Mouse (Mus musculus) liver, embryonic 14.5 days (tissue): Measurements from ENCODE around the gene Dnhd1. TPM values are rescaled to one million over a fixed set of nuclear protein-coding genes. Genes with fewer than 3 reads are reported as not detected.

Source experiments
- ATAC-seq: fragments of 200-750 bp; cut with Nextera tagmentation; 2 replicates; pipeline ENCODE4 v1.8.0; 2017; ENCODE audit warnings: moderate number of reproducible peaks, mild to moderate bottlenecking, moderate library complexity; ENCODE audit not compliant: insufficient read depth
- DNase-seq, 3 experiments: peaks; one replicate each; pipeline ENCODE4 v3.0.0-alpha.2; 2012 to 2013; ENCODE audit warnings: low read depth in 3 of 3, low spot score in 3 of 3
- H3K27ac ChIP-seq: fragments of 300-500 bp; sonication (generic); 2 replicates; pipeline ENCODE4 v1.5.1; 2014; ENCODE audit warnings: moderate library complexity, mild to moderate bottlenecking, control low read depth, inconsistent platforms
- H3K27me3 ChIP-seq: fragments of 300-500 bp; sonication (generic); 2 replicates; pipeline ENCODE4 v1.6.1; 2014; ENCODE audit warnings: mild to moderate bottlenecking, low read length, moderate library complexity; ENCODE audit not compliant: control insufficient read depth, insufficient read depth
- H3K36me3 ChIP-seq: fragments of 300-500 bp; sonication (generic); replicated peaks from 2 replicates; pipeline ENCODE4 v1.6.1; 2014; ENCODE audit warnings: low read depth; ENCODE audit not compliant: control insufficient read depth, insufficient read depth
- H3K4me1 ChIP-seq, 2 experiments: fragments of 200-500 bp in 1 of 2; fragments of 300-500 bp in 1 of 2; sonication (generic) in 1 of 2; replicated peaks; 2 replicates each; pipeline ENCODE4 v1.6.1; 2012 to 2014; ENCODE audit warnings: antibody characterized with exemption in 1 of 2, inconsistent platforms in 1 of 2, low read length in 1 of 2; ENCODE audit not compliant: control insufficient read depth in 2 of 2, insufficient read depth in 2 of 2
- H3K4me2 ChIP-seq: fragments of 300-500 bp; sonication (generic); 2 replicates; pipeline ENCODE4 v1.6.1; 2014; ENCODE audit warnings: low read depth, mild to moderate bottlenecking, control low read depth, moderate library complexity
- H3K4me3 ChIP-seq, 2 experiments: fragments of 200-500 bp in 1 of 2; fragments of 300-500 bp in 1 of 2; sonication (generic) in 1 of 2; 2 replicates each; pipeline ENCODE4 v1.5.1; 2012 to 2014; ENCODE audit warnings: low read depth in 2 of 2, low read length in 2 of 2, mild to moderate bottlenecking in 2 of 2, control low read depth in 1 of 2, inconsistent platforms in 1 of 2, moderate library complexity in 1 of 2; ENCODE audit not compliant: insufficient read depth in 1 of 2
- H3K9ac ChIP-seq: fragments of 300-500 bp; sonication (generic); replicated peaks from 2 replicates; pipeline ENCODE4 v1.6.1; 2014; ENCODE audit warnings: mild to moderate bottlenecking, control low read depth, moderate library complexity
- H3K9me3 ChIP-seq: fragments of 300-500 bp; sonication (generic); 2 replicates; pipeline ENCODE4 v1.6.1; 2016; ENCODE audit warnings: low read length, mixed read lengths; ENCODE audit not compliant: control insufficient read depth
- CTCF ChIP-seq: IDR thresholded peaks from 2 replicates; pipeline ENCODE4 v1.5.1; 2016; ENCODE audit warnings: antibody characterized with exemption, low read depth, control low read depth
- EP300 ChIP-seq: IDR thresholded peaks from 2 replicates; pipeline ENCODE4 v1.6.1; 2016; ENCODE audit warnings: antibody characterized with exemption, low read depth
- WGBS: fragments of 180-500 bp; shearing (Covaris S2); extraction: QIAGEN DNeasy Blood & Tissue Kit; methylation state at CpG from one replicate; pipeline ENCODE4 v1.1.7; 2014; ENCODE audit not compliant: insufficient replicate concordance; 5-methylcytosine and 5-hydroxymethylcytosine counted together
- polyA plus RNA-seq, 2 experiments: library from polyadenylated mRNA; depleted of rRNA in 1 of 2; stranded (reverse) in 1 of 2; unstranded in 1 of 2; fragments of >200 nt; fragmentation: Nextera tagmentation in 1 of 2; extraction: Ambion mirVana in 1 of 2; gene quantifications; 2 replicates each; pipeline versions ENCODE4 v1.2.1 to v1.2.3; 2012 to 2014

Dnhd1 gene
- polyA plus RNA-seq, 2 experiments, result 0.11 to 0.57 TPM

DNA sequence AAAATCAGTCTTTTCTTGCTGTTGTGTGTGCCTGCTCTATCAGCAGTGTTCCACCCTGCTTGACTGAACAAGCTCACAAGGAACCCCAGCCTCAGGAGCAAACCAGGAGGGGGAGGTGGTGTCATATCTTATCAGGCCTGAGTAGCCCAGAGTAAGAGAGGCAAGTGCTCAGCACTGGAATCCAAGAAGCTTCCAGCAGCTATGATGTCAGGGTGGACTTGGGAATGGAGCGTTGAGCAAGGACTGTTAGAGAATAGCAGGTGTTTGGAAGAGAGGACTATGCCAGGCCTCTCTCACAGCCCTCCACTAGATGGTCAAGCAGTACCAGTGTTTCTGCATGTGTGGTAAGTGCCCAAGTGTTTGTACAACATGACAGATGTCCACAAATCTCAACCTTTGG is 34.9 kb upstream of the Dnhd1 start:
- Histone ChIP-seq H3K9ac (no peak overlapping the region), H3K9me3 (no peaks in the 10 kb centered on the region), H3K27ac (no peak overlapping the region), H3K4me2 (no peak overlapping the region), H3K27me3 (no peaks in the 10 kb centered on the region), H3K4me3 (no peak overlapping the region), H3K4me1 (no peaks in the 10 kb centered on the region), H3K36me3 (no peaks in the 10 kb centered on the region)
- no peak for DNase-seq
- TF ChIP-seq CTCF (no peak), EP300 (no peak)
- WGBS, result 56% methylated on average over 1 of the region's 1 CpGs
- no peak for ATAC-seq

DNA sequence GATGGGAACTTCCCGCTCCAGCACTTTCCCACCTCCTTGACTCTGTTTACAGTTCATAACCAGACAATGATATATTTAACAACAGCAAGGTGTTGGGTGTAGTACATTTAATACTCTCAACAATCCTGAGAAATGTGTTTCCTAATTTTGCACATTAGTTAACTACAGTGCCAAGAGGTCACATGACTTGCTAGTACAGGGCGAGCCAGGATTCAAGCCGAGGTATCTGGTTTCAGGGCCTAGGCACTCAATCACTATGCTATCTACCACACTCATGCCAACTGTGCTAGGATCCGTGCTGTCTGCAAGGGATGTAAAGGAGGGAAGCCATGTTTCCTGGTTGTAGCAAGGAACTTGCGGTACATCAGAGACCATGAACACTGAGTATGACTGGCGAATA is 34.1 kb upstream of the Dnhd1 start:
- Histone ChIP-seq H3K9me3 (no peaks in the 10 kb centered on the region), H3K4me1 (no peaks in the 10 kb centered on the region), H3K27ac (no peak overlapping the region), H3K4me3 (no peak overlapping the region), H3K27me3 (no peaks in the 10 kb centered on the region), H3K9ac (no peak overlapping the region), H3K4me2 (no peak overlapping the region), H3K36me3 (no peaks in the 10 kb centered on the region)
- WGBS, result 59% methylated on average over 6 of the region's 6 CpGs
- DNase-seq (no peak), ATAC-seq (no peak)
- TF ChIP-seq EP300, result no peak
- TF ChIP-seq CTCF, result no peak

DNA sequence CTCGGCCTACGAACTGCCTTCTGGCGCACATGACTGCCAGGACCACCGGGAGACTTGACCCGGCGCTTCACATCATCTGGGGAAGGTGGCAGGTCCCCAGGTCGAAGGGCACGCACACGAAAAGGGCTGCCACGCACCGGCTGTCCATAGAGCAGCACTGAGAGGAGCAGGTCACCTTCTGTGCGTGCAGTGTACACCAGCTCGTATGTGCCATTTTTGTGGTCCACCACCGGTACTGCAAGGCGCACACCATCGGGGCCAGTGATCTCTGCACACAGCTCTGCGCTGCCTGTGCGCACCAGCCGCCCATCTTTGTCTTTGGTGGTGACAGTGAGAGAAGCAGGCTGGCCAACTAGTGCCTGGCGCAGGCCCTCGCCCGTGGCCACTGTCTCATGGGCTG is 32.8 kb upstream of the Dnhd1 start:
- DNase-seq (no peak), ATAC-seq (0 out of 2 replicates have a peak, but pooled peaks have one; percentile 15)
- no peaks in the 10 kb centered on the region for H3K9me3 ChIP-seq
- H3K4me1 ChIP-seq, result no peaks in the 10 kb centered on the region
- H3K4me2 ChIP-seq, result no peak overlapping the region
- no peaks in the 10 kb centered on the region for H3K27me3 ChIP-seq
- no peak overlapping the region for H3K9ac ChIP-seq
- TF ChIP-seq CTCF (no peak), EP300 (no peak)
- H3K4me3 ChIP-seq, result no peak overlapping the region
- H3K36me3 ChIP-seq, result no peaks in the 10 kb centered on the region
- 82% methylated on average over 22 of the region's 22 CpGs for WGBS
- H3K27ac ChIP-seq, result no peak overlapping the region

DNA sequence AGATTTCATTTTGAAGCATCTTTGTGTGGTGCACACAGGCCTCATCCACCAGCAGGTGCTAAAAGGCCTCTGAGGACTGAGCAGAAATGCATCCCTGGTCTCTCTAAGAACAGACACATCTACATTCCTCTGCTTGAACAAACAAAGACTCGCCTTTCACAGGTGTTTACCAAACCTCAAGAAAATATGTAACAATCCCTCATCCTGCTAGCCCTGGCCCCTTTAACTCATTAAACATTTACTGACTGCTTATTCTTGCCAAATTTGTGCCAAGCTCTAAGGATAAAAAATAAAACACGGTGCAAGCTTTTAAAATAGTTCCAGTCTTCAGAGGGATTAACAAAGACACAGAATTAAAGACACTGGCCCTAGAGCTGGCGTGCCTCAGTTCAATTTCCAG is 30.9 kb upstream of the Dnhd1 start:
- TF ChIP-seq CTCF (no peak), EP300 (no peak)
- DNase-seq, result no peak
- no peaks in the 10 kb centered on the region for H3K36me3 ChIP-seq
- H3K9ac ChIP-seq, result no peak overlapping the region
- ATAC-seq, result no peak
- WGBS, result 49% methylated on average over 3 of the region's 3 CpGs
- H3K9me3 ChIP-seq, result no peaks in the 10 kb centered on the region
- no peaks in the 10 kb centered on the region for H3K4me1 ChIP-seq
- H3K4me3 ChIP-seq, result no peak overlapping the region
- H3K27me3 ChIP-seq, result no peaks in the 10 kb centered on the region
- no peak overlapping the region for H3K27ac ChIP-seq
- no peak overlapping the region for H3K4me2 ChIP-seq

DNA sequence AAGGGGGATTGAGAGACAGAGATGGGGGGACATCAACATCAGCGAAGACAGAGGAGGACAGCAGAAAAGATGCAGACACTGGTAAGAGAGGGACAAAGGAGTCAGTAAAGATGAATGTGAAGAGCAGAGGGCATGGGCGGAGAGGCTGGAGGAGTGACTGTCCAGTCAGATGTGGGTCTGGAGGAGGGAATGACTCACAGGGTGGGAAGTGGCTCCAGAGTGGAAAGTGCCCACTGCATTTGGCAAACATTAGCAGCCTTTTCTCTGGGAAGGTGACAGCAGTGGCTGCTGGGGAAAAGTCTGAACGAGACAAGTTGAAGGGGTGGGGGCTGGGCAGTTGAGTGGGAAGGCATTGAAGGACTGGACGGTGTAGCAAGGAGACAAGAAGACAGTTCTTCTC is 29.6 kb upstream of the Dnhd1 start:
- no peaks in the 10 kb centered on the region for H3K36me3 ChIP-seq
- H3K4me1 ChIP-seq, result no peaks in the 10 kb centered on the region
- ATAC-seq (no peak), DNase-seq (no peak)
- no peak overlapping the region for H3K4me3 ChIP-seq
- no peak overlapping the region for H3K27ac ChIP-seq
- H3K4me2 ChIP-seq, result no peak overlapping the region
- no peaks in the 10 kb centered on the region for H3K9me3 ChIP-seq
- 62% methylated on average over 4 of the region's 4 CpGs for WGBS
- H3K27me3 ChIP-seq, result no peaks in the 10 kb centered on the region
- TF ChIP-seq EP300, result no peak
- TF ChIP-seq CTCF, result no peak
- H3K9ac ChIP-seq, result no peak overlapping the region
